In the genomic region with DNA sequence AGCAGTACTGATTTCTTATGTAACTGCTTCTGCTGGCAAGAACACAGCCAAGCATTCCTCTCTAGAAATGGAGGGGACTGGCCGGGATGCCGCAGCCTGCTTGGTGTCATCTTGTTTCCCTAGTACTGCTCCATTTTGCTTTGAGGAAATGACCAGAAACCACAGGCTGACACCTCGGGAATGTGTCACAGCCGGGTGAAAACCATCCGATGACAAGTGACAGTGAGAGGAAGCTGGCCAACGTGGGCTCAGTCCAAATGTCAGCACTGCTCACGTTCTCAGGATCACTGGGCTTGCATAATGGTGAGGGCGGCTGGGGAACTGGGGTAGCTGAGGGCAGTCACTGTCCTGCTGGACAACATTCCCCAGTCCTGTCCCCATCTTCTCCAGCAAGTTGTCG, we compare ENCODE assay signal across 12 mouse cellular contexts. TPM values are rescaled to one million over a fixed set of nuclear protein-coding genes. Genes with fewer than 3 reads are reported as not detected.
A peak's percentile ranks its signal among the peaks of the same experiment; 100 is the strongest.
DNase-seq lines count a peak whose midpoint lies in the region; ATAC-seq and TF ChIP-seq lines count a peak whose summit lies in the region.
"Had no signal": no experiment of that assay in that cellular context is flagged by ENCODE, and none has a peak within 500 bp of the region (broad histone marks: within the 10 kb centered on the region; RNA-seq: fewer than 3 reads in every experiment).

No protein-coding gene starts in this region.

- peak; percentile 30 for DNase-seq in gastrocnemius, adult 2 months
- no peak for DNase-seq in gastrocnemius, postnatal 36 days
- peak; percentile 48 for DNase-seq in midbrain, postnatal 0 days (ENCODE audit: low spot score)
- no peak for DNase-seq in midbrain, embryonic 11.5 days (ENCODE audit: low spot score, missing footprints)
- peak; percentile 33 to 44 for DNase-seq in lung, adult 18-20 months
- DNase-seq in adrenal gland, postnatal 25 days = no peak
- no peak for DNase-seq in spleen, postnatal 14 days (ENCODE audit: low spot score in 2 of 2)
- DNase-seq: right cerebral cortex, postnatal 14 days had no signal

- no peaks in the 10 kb centered on the region for H3K27me3 ChIP-seq in midbrain, postnatal 0 days (ENCODE audit: insufficient read depth, low read length)
- no peaks in the 10 kb centered on the region for H3K27me3 ChIP-seq in midbrain, embryonic 11.5 days (ENCODE audit: control insufficient read depth, insufficient read depth, low read length)
- H3K27me3 ChIP-seq: limb, embryonic 12.5 days; neural tube, embryonic 12.5 days had no signal

- no peak overlapping the region for H3K9ac ChIP-seq in midbrain, postnatal 0 days (replicated peaks; ENCODE audit: low read length, poor library complexity, severe bottlenecking)
- no peak overlapping the region for H3K9ac ChIP-seq in midbrain, embryonic 11.5 days (ENCODE audit: low read length)
- H3K9ac ChIP-seq: heart, embryonic 13.5 days; limb, embryonic 12.5 days; neural tube, embryonic 12.5 days had no signal

- no peaks in the 10 kb centered on the region for H3K9me3 ChIP-seq in midbrain, postnatal 0 days (ENCODE audit: low read length)
- no peaks in the 10 kb centered on the region for H3K9me3 ChIP-seq in midbrain, embryonic 11.5 days (ENCODE audit: control insufficient read depth, low read length)
- H3K9me3 ChIP-seq: limb, embryonic 12.5 days; neural tube, embryonic 12.5 days had no signal

- intact Hi-C loops in gastrocnemius, adult 2 months (cut with DNase I) = no loop called here
- intact Hi-C loops in gastrocnemius, postnatal 36 days (cut with DNase I) = no loop called here

- no peak overlapping the region for H3K4me2 ChIP-seq in midbrain, postnatal 0 days (ENCODE audit: low read depth, low read length, poor library complexity, severe bottlenecking)
- H3K4me2 ChIP-seq in midbrain, embryonic 11.5 days = no peak overlapping the region
- H3K4me2 ChIP-seq: heart, embryonic 13.5 days; limb, embryonic 12.5 days; neural tube, embryonic 12.5 days had no signal

- H3K4me1 ChIP-seq in midbrain, postnatal 0 days (ENCODE audit: insufficient read depth, low read length) = no peaks in the 10 kb centered on the region
- 0 out of 2 replicates have a peak, but pooled peaks cover 2% of the 10 kb centered on the region for H3K4me1 ChIP-seq in midbrain, embryonic 11.5 days (ENCODE audit: control insufficient read depth, insufficient read depth, low read length)

- no peak for ATAC-seq in midbrain, postnatal 0 days (ENCODE audit: low FRiP score)
- no peak for ATAC-seq in midbrain, embryonic 11.5 days (ENCODE audit: low FRiP score)
- peak; percentile 57 for ATAC-seq in megakaryocyte progenitor cell, adult 5-6 weeks (replicated peaks; ENCODE audit: poor library complexity)

- no peak for TF ChIP-seq CTCF in gastrocnemius, adult 2 months (IDR thresholded peaks at IDR 0.05)
- no peak for TF ChIP-seq CTCF in midbrain, postnatal 0 days (IDR thresholded peaks at IDR 0.05)

- H3K27ac ChIP-seq in gastrocnemius, adult 2 months = no peak overlapping the region
- no peak overlapping the region for H3K27ac ChIP-seq in midbrain, postnatal 0 days (ENCODE audit: low read depth, low read length)
- no peak overlapping the region for H3K27ac ChIP-seq in midbrain, embryonic 11.5 days (ENCODE audit: low read depth, low read length)
- H3K27ac ChIP-seq: heart, embryonic 13.5 days; limb, embryonic 12.5 days; neural tube, embryonic 12.5 days had no signal

- H3K4me3 ChIP-seq in gastrocnemius, adult 2 months = no peak overlapping the region
- no peak overlapping the region for H3K4me3 ChIP-seq in midbrain, postnatal 0 days (ENCODE audit: low read depth, low read length)
- no peak overlapping the region for H3K4me3 ChIP-seq in midbrain, embryonic 11.5 days (ENCODE audit: low read depth, low read length)
- H3K4me3 ChIP-seq: heart, embryonic 13.5 days; limb, embryonic 12.5 days; neural tube, embryonic 12.5 days had no signal

- WGBS in midbrain, postnatal 0 days = 57% methylated on average over 9 of the region's 9 CpGs
- WGBS in midbrain, embryonic 11.5 days = 67% methylated on average over 9 of the region's 9 CpGs

- no peaks in the 10 kb centered on the region for H3K36me3 ChIP-seq in midbrain, postnatal 0 days (ENCODE audit: insufficient read depth, low read length)
- no peaks in the 10 kb centered on the region for H3K36me3 ChIP-seq in midbrain, embryonic 11.5 days (ENCODE audit: control insufficient read depth, insufficient read depth, low read length)
- H3K36me3 ChIP-seq: heart, embryonic 13.5 days; limb, embryonic 12.5 days; neural tube, embryonic 12.5 days had no signal

RNA-seq across cellular contexts. Expression of a gene that starts 33.5 kb away (rescaled TPM):
- total RNA-seq in gastrocnemius, adult 2 months (2021) = under 1 TPM; 0.39 to 0.82 TPM
- total RNA-seq in gastrocnemius, postnatal 36 days (2021) = under 1 TPM; 0.52 to 0.66 TPM
- total RNA-seq in midbrain, postnatal 0 days (2014; rRNA removed) = 1.6 and 2.9 TPM in 2 replicates
- 0.64 and 0.97 TPM in 2 replicates for polyA plus RNA-seq in midbrain, postnatal 0 days (2015; fragmentation: Nextera tagmentation; extraction: Ambion mirVana)
- polyA plus RNA-seq in midbrain, embryonic 11.5 days (2014; fragmentation: Nextera tagmentation; extraction: Ambion mirVana) = 0.10 and 0.12 TPM in 2 replicates
- total RNA-seq in megakaryocyte progenitor cell, adult 5-6 weeks (2015) = not detected in 2 replicates
- not detected in 2 replicates for total RNA-seq in megakaryocyte progenitor cell, adult 5-6 weeks (2017)
- total RNA-seq in adrenal gland, postnatal 25 days (2021) = 9.5 and 10.8 TPM in 2 replicates

Comparison
In these comparisons a context has a peak if more than half of its experiments do, and no peak if none do; other contexts are left out.
1. DNase-seq: peak in gastrocnemius, adult 2 months (single experiment), midbrain, postnatal 0 days (single experiment) and lung, adult 18-20 months (2 of 2); none in gastrocnemius, postnatal 36 days (0 of 2), midbrain, embryonic 11.5 days (single experiment), adrenal gland, postnatal 25 days (single experiment) and spleen, postnatal 14 days (0 of 2).